Mouse (Mus musculus) testis, postnatal 14 days (tissue): Measurements from ENCODE around the gene Stard13.

Experiments
- DNase-seq: peaks from one replicate; pipeline ENCODE4 v3.0.0; 2021; ENCODE audit warnings: low spot score

Stard13 gene

GRCm38 (mm10) chr5:151056920-151057294, 176.7 kb downstream of the Stard13 start:
- DNase-seq, result no peak

DNA sequence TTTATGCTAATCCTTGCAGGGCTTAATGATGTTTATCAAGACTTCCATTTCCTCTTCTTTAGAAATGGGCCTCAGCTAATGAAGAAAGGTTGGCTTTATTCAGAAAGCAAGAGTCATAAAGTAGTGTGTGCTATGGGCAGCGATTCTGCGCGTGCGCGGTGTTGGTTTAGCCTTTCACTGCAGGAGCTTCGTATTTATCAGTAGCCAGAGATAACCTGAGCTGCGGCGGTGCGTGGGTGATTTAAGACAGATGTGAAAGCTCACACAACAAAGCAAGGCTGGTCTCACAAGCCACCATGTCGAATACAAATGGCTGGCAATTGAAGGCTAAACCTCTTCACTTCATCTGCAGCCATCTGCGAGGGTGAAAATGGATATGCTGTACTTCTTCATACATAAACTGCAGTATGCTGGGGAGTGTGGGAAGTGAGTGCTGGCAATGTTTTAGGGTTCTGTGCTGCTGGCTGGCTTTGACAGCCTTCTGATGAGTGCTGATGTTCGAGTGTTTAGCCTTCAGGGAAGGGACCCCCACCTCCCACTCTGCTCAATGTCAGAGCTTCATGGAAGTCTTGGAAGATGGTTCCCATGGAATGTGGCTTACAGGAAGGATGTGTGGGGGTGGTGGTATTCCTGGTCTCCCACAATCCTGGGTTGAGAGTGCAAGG, 177.2 kb downstream of the Stard13 start:
- no peak for DNase-seq

- no peak for DNase-seq
Observed at GRCm38 (mm10) chr5:151055426-151056090, 178.1 kb downstream of the Stard13 start.

DNA sequence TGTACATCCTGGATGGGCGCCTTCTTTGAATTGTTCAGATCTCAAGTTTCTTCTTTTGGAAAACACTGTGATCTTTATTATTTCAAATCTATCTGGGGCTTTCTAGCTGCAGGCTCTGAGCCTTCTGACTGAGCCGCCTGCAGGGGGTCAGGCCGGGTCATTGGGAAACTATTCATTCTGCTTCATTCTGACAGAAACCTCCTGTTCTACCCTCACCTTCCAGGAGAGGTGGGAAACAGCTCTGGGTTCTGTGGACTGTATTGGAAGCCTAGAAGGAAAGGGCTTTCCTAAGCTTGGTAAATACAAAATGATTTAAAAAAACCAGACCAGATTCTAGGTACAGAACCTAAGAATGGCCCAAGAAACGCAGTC, 178.9 kb downstream of the Stard13 start:
- DNase-seq, result no peak

DNA sequence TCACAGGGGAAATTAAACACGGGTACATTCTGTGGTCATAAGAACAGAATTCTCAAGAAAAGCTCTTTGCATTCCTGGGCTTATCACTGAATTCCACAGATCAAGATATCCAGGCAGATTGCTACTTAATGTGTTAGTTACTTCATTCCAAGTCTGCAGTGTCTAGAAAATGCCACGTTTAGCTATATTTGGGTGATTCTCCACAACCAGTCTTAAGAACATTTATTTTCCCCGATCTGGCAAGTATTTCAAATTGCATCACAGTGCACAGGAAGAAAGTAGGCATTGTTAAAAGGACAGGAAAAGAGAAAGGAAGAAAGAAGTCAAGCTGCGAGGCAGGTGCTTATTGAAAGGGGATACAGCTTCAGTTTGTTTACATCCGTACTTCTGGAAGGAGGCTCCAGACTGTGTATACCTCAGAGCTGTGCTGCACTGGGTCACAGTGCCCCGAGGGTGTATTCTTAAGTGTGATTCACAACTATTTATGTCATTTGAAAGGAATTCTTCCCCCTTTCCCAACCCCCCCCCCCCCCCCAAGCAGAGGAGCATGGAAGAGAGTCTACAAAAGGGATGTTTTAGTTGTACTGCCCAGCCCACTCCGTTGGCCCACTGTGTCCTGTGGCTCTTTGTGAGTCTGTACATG, 179.4 kb downstream of the Stard13 start:
- DNase-seq, result no peak

DNA sequence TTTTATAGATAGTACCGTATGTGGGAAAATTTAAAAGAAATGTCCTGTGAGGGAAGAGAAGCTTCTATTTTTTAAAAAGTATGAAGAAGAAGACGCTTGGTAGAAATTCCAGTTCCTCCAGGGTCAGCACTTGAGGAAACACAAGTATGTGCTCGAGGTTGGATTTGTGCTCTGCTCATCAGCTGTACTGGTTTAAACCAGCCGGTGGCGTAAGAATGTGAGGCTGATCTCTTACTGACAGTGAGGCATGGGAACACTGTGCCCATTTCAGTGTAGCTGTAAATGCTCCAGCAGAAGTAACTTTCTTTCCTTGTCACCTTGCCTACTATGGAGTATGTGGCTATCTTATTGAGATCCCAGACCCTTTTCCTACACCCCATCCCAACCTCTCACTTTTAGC, 180.4 kb downstream of the Stard13 start:
- no peak for DNase-seq

DNA sequence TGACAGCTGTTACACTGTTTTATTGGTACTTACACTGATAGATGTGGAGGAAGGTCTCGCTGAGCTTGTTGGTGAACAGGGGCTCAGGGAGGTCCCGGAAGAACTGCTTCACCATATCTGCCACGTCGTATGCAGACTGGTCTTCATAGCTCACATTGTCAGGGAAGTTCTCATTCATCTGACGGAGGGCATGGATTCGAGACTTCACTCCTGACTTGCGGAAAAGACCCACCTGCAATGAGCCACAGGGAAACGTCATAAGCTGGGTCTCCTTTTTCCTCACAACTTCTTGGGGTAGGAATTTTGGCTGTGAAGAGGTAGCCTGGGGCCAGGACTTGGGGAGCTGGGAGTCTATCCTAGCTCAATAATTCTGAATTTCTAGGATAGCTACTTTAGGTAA, 181.3 kb downstream of the Stard13 start:
- DNase-seq, result no peak

- no peak for DNase-seq
Observed at GRCm38 (mm10) chr5:151047488-151047887, 186.1 kb downstream of the Stard13 start.

GRCm38 (mm10) chr5:151046917-151047316, 186.7 kb downstream of the Stard13 start:
- DNase-seq, result no peak

- no peak for DNase-seq
Observed at GRCm38 (mm10) chr5:151046131-151046530, 187.5 kb downstream of the Stard13 start.

DNA sequence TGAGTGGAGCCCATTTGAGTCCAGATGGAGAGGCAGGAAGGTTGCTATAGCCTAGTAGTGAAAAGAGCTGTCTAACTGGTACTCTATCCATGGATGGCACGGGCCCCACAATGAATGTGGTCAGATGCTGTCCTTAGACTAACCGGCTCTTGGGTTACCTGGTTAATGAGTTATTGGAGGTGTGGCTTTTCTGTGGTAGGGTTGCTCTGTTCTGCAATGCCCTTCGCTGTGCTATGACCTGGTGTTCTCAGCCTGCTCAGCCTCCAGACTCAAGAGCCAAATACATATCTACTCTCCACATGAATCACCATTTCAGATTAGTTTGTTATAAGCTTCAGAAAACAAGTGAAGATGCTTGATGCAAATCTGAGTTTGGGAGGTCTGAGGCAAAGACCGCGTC, 190.7 kb downstream of the Stard13 start:
- no peak for DNase-seq

DNA sequence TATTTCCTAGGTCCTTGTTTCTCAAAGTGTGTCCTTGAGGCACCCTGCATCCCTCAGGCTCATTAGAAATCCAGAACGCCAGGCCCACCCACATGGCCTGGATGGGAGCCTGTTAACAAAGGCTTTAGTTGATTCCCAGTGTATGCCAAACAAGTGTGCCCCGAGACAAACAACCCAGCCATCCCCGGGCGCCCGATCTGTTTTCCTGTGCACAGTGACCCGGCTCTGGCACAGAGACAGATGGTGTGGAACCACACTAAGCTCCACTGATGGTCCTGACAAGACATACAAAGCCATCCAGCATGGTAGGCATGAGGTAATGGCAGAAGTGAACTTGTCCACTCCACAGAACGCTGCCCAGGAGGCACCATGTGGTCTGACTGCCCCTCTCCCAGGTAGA, 195.8 kb downstream of the Stard13 start:
- DNase-seq, result no peak

- no peak for DNase-seq
Observed at GRCm38 (mm10) chr5:151034715-151035512, 198.7 kb downstream of the Stard13 start.

- no peak for DNase-seq
Observed at GRCm38 (mm10) chr5:151028906-151029305, 204.7 kb downstream of the Stard13 start.

GRCm38 (mm10) chr5:151027171-151027570, 206.5 kb downstream of the Stard13 start:
- DNase-seq, result no peak

GRCm38 (mm10) chr5:151026069-151026468, 207.6 kb downstream of the Stard13 start:
- DNase-seq, result no peak

- no peak for DNase-seq
Observed at GRCm38 (mm10) chr5:151024483-151024882, 209.2 kb downstream of the Stard13 start.

DNA sequence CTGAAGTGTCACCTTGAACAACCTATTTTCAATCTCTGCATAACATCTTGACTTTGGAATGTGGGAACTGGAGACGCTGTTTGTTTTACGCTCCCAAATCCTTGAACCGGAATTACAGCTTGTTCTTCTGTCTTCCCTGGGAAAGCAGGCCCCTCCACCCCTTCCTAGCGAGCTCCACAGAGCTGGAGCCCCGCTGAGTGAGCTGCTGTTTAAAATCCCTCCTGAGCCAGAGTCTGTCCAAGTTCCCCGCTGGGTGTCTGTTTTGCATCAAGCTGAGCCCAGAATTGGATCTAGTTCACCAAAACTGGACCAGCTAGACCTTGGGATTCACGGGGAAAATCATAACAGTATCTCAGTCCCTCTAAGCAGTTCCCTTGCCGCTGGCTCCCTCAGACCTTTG, 210.2 kb downstream of the Stard13 start:
- DNase-seq, result peak; percentile 50

DNA sequence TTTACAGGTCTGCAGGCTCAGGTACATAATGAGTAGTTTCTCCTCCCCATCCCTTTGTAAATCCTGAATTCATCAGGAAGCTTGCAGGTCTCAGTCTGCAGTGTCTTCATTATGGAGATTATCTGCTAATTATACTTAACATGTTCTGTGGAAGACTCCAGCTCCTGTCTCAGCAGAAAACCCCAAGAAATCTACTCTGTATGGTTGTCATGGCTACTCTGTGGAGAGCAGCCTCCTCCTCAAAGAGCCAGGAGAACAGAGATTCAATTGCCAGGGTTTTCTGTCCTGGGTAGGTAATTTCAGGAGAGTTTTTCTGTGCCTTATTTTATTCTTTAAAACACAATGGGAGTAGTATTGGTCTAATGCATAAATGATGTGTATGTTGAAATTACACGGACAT, 210.7 kb downstream of the Stard13 start:
- DNase-seq, result no peak

GRCm38 (mm10) chr5:151022026-151022425, 211.6 kb downstream of the Stard13 start:
- no peak for DNase-seq

DNA sequence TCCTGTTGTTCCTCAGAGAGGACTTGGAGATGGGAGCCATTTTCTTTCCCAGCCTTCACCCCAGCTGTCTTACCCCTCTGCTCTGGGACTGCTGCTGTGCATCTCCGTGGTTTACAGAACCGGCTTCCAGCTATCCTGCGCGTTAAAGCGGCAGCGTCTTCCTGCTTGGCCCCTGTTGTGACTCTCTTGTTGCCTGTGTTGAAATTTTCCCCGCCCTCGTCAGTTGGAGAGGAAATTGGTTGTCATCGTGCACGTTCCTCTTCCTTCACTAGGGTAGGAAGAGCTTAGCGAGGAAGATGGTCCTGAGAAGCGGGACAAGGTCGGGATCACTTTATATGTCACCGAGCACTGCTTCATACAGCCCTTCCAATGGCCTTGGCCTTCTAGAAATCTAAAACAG, 212.8 kb downstream of the Stard13 start:
- DNase-seq, result no peak

DNA sequence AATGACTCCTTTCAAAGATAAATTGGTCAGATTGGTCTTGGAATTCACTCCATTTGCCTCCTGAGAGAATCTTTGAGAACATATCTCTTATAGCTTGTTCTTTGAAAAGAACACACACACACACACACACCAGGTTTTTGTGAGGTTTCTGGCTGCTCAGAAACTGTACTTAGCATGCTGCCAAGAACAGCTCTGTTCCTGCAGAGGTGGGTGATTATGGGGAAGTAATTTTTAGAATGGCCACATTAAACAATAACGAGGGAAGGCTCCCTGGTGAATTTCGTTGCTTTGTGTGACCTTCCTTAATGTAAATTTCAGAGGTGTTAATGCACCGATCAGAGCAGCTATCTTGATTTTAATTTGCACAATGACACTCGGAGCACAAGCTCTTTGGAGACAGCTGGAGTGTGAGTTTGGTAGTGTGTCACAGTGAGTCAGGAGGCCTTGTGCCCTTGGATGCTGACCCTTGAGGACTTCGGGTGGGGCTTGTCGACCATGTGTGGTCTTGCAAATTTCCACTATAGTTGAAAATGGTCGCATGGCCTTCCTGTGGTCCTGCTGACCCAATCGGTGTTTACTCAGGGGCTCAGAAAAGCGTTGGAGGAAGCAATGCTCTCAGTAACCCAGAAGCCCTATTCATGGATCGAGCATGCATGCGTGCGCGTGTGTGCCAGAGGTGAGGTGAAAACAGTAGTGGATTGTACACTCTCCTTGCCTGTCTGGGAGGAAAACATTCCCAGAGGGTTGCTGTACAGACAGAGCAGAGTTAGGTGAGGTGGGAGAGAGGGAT, 213.4 kb downstream of the Stard13 start:
- DNase-seq, result no peak
